22 mouse cellular contexts compared by ENCODE assay signal in the genomic region with DNA sequence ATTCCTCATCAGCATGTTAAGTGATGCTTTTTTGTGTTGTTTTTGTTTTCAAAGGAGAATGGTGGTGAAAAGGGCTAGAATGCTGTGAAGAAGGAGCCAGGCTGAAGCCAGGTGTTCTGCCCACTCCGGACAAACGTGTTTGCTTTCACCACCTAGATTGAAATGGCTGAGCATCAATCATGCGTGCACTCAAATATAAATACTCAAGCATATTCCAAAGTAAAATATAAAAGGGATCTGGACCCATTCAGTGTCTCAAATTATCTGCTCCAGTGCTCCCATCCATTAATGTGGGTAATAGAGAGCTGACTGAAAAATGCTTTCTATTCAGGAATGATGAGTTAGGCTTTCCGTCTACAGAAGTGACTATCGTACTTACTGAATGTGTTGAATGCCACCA.
"Had no signal": no experiment of that assay in that cellular context is flagged by ENCODE, and none has a peak within 500 bp of the region (broad histone marks: within the 10 kb centered on the region; RNA-seq: fewer than 3 reads in every experiment).

No protein-coding gene starts in this region.

- ATAC-seq: liver, postnatal 0 days; lung, postnatal 0 days; midbrain, embryonic 13.5 days; midbrain, embryonic 16.5 days had no signal

- DNase-seq: kidney, postnatal 14 days; kidney, postnatal 4 days; left cerebral cortex, postnatal 4 days; liver, postnatal 0 days; lung, embryonic 14.5 days; right cerebral cortex, adult 18-20 months; right cerebral cortex, postnatal 14 days; right cerebral cortex, postnatal 4 days; thymus, adult 2 months; thymus, postnatal 14 days; thymus, postnatal 4 days had no signal

- H3K9me3 ChIP-seq: limb, embryonic 12.5 days; limb, embryonic 15.5 days; midbrain, embryonic 13.5 days; neural tube, embryonic 13.5 days had no signal

- H3K27ac ChIP-seq: limb, embryonic 12.5 days; limb, embryonic 15.5 days; liver, embryonic 14.5 days; macrophage; midbrain, embryonic 13.5 days; neural tube, embryonic 13.5 days; stomach, postnatal 0 days had no signal

- H3K4me2 ChIP-seq: limb, embryonic 12.5 days; limb, embryonic 15.5 days; liver, embryonic 11.5 days; lung, embryonic 14.5 days; midbrain, embryonic 13.5 days; neural tube, embryonic 13.5 days had no signal

- H3K27me3 ChIP-seq: limb, embryonic 12.5 days; limb, embryonic 15.5 days; midbrain, embryonic 13.5 days; neural tube, embryonic 13.5 days had no signal

- H3K4me1 ChIP-seq: limb, embryonic 12.5 days; limb, embryonic 15.5 days; midbrain, embryonic 13.5 days had no signal

- H3K4me3 ChIP-seq: limb, embryonic 12.5 days; limb, embryonic 15.5 days; midbrain, embryonic 13.5 days; myocyte; neural tube, embryonic 13.5 days had no signal

- H3K36me3 ChIP-seq: limb, embryonic 12.5 days; limb, embryonic 15.5 days; midbrain, embryonic 13.5 days; neural tube, embryonic 13.5 days had no signal

- H3K9ac ChIP-seq: limb, embryonic 12.5 days; limb, embryonic 15.5 days; liver, embryonic 14.5 days; liver, postnatal 0 days; lung, embryonic 14.5 days; midbrain, embryonic 13.5 days; neural tube, embryonic 13.5 days had no signal
